Mouse (Mus musculus): ENCODE measurements around the gene Slc6a19. TPM values are rescaled to one million over a fixed set of nuclear protein-coding genes. Genes with fewer than 3 reads are reported as not detected.

Slc6a19 gene
- total RNA-seq, 2 experiments from 2014 or later: 0.35 to 0.36 TPM

- DNase-seq (ENCODE audit: low spot score in 2 of 2): no peak
Observed at GRCm38 (mm10) chr13:73675161-73675560, 29.5 kb downstream of the Slc6a19 start.

GRCm38 (mm10) chr13:73660163-73660695 lies 44.4 kb downstream of the Slc6a19 start:
- no peak for DNase-seq (ENCODE audit: low spot score in 2 of 2)

GRCm38 (mm10) chr13:73658953-73659352 lies 45.7 kb downstream of the Slc6a19 start:
- no peak for DNase-seq (ENCODE audit: low spot score in 2 of 2)

- no peak for DNase-seq (ENCODE audit: low spot score in 2 of 2)
Observed at GRCm38 (mm10) chr13:73654976-73655375, 49.7 kb downstream of the Slc6a19 start.

- no peak for DNase-seq (ENCODE audit: low spot score in 2 of 2)
Observed at GRCm38 (mm10) chr13:73653266-73653665, 51.4 kb downstream of the Slc6a19 start.

GRCm38 (mm10) chr13:73646397-73647087 lies 58.1 kb downstream of the Slc6a19 start:
- DNase-seq (ENCODE audit: low spot score in 2 of 2): peak; percentile 40 to 54

- no peak for DNase-seq (ENCODE audit: low spot score in 2 of 2)
Observed at GRCm38 (mm10) chr13:73641296-73641695, 63.4 kb downstream of the Slc6a19 start.

GRCm38 (mm10) chr13:73637826-73638225 lies 66.8 kb downstream of the Slc6a19 start:
- no peak for DNase-seq (ENCODE audit: low spot score in 2 of 2)

GRCm38 (mm10) chr13:73631837-73632236 lies 72.8 kb downstream of the Slc6a19 start:
- DNase-seq (ENCODE audit: low spot score in 2 of 2): no peak

Other genes with a start within 250 kb of the Slc6a19 start
- gene Lpcat1, start 237.7 kb downstream of the Slc6a19 start, total RNA-seq (2021): 10 to 100 TPM; 11.7 to 14.0 TPM
- under 1 TPM in 1 of 2 experiments, not detected in 1; 0.10 TPM for gene Slc6a3, start 168.1 kb downstream of the Slc6a19 start, total RNA-seq (2021)
- gene Clptm1l, start 100.9 kb downstream of the Slc6a19 start, total RNA-seq (2021): 100 to 1,000 TPM; 131 to 160 TPM
- 1 to 10 TPM; 3.7 to 5.9 TPM for gene Tert, start 78.0 kb downstream of the Slc6a19 start, total RNA-seq (2021)
- gene Slc6a18, start 26.8 kb downstream of the Slc6a19 start, total RNA-seq (2021): under 1 TPM in 1 of 2 experiments, not detected in 1; 0.07 TPM
- gene Slc12a7, start 28.2 kb upstream of the Slc6a19 start, total RNA-seq (2021): 10 to 100 TPM; 33.1 to 38.4 TPM
- 1 to 10 TPM; 1.4 to 1.8 TPM for gene Nkd2, start 142.8 kb upstream of the Slc6a19 start, total RNA-seq (2021)
- under 1 TPM; 0.63 to 0.67 TPM for gene Trip13, start 232.9 kb upstream of the Slc6a19 start, total RNA-seq (2021)
- gene Brd9, start 232.9 kb upstream of the Slc6a19 start, total RNA-seq (2021): 10 to 100 TPM; 27.4 to 31.8 TPM

Measured in adrenal gland, adult 18-20 months (tissue).